Mouse (Mus musculus) CH12.LX (cell line): ENCODE data around the gene Iqgap1.

Experiments used
- CTCF ChIP-seq, 2 experiments: IDR thresholded peaks in 1 of 2; conservative IDR thresholded peaks in 1 of 2; 2 replicates each; pipeline ENCODE4 v1.5.1; 2011 to 2012; ENCODE audit warnings: low read depth in 2 of 2, low read length in 2 of 2, improper control_type of control experiment in 1 of 2, inconsistent platforms in 1 of 2, mild to moderate bottlenecking in 1 of 2, moderate library complexity in 1 of 2
- HCFC1 ChIP-seq: IDR thresholded peaks from 2 replicates; pipeline ENCODE4 v1.6.1; 2012; ENCODE audit warnings: low read depth, mild to moderate bottlenecking, inconsistent platforms, low read length, improper control_type of control experiment
- ZKSCAN1 ChIP-seq: IDR thresholded peaks from 2 replicates; pipeline ENCODE4 v1.6.1; 2012; ENCODE audit warnings: low read depth, inconsistent platforms, low read length, improper control_type of control experiment, borderline replicate concordance

DNA sequence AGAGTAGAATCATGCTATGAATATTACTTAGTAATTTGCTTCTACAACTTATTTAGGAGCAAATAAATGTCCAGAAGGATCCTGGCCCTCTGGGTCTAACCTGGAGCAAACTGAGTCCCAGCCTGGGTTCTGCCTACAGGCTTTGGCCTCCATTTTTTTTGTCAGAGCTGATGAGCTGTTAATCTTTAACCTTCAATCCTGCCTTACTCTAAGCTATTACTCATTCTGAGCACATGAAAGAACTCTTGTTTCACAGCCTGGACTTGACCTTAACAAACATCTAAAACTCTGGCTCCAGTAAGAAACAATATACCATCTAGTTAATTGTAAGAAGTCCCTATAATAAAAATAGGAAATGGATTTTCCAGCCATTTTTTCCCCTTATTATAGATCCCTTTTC is 14.0 kb upstream of the Iqgap1 start:
- TF ChIP-seq CTCF (conservative IDR thresholded peaks at IDR 0.05 in 1 of 2, IDR thresholded peaks at IDR 0.05 in 1 of 2; ENCODE audit: low read depth in 2 of 2, low read length in 2 of 2) (no peak), ZKSCAN1 (no peak), HCFC1 (no peak)
